Mouse (Mus musculus) midbrain, embryonic 14.5 days (tissue): Measurements from ENCODE around the gene Macrod1. TPM values are rescaled to one million over a fixed set of nuclear protein-coding genes. Genes with fewer than 3 reads are reported as not detected.

Source experiments
- ATAC-seq: fragments of 200-750 bp; cut with Nextera tagmentation; 2 replicates; pipeline ENCODE4 v1.8.0; 2017; ENCODE audit warnings: moderate number of reproducible peaks, moderate library complexity; ENCODE audit not compliant: low FRiP score, low TSS enrichment
- DNase-seq: peaks from one replicate; pipeline ENCODE4 v3.0.0-alpha.2; 2015
- H3K27ac ChIP-seq: fragments of 300-500 bp; sonication (generic); replicated peaks from 2 replicates; pipeline ENCODE4 v1.5.1; 2014; ENCODE audit warnings: mild to moderate bottlenecking, low read depth, low read length, moderate library complexity
- H3K27me3 ChIP-seq: fragments of 300-500 bp; sonication (generic); 2 replicates; pipeline ENCODE4 v1.6.1; 2014; ENCODE audit warnings: low read length, control low read depth, mixed read lengths; ENCODE audit not compliant: control insufficient read depth, insufficient read depth
- H3K36me3 ChIP-seq: fragments of 300-500 bp; sonication (generic); 2 replicates; pipeline ENCODE4 v1.6.1; 2014; ENCODE audit warnings: low read length, control low read depth; ENCODE audit not compliant: control insufficient read depth, insufficient read depth
- H3K4me1 ChIP-seq: fragments of 300-500 bp; sonication (generic); 2 replicates; pipeline ENCODE4 v1.6.1; 2014; ENCODE audit warnings: mild to moderate bottlenecking, antibody characterized with exemption, low read length, control low read depth; ENCODE audit not compliant: control insufficient read depth, insufficient read depth
- H3K4me2 ChIP-seq: fragments of 300-500 bp; sonication (generic); 2 replicates; pipeline ENCODE4 v1.6.1; 2014; ENCODE audit warnings: mild to moderate bottlenecking, low read length, moderate library complexity
- H3K4me3 ChIP-seq: fragments of 300-500 bp; sonication (generic); replicated peaks from 2 replicates; pipeline ENCODE4 v1.5.1; 2014; ENCODE audit warnings: low read depth, low read length
- H3K9ac ChIP-seq: fragments of 300-500 bp; sonication (generic); replicated peaks from 2 replicates; pipeline ENCODE4 v1.6.1; 2014; ENCODE audit warnings: mild to moderate bottlenecking, low read length, moderate library complexity
- H3K9me3 ChIP-seq: fragments of 300-500 bp; sonication (generic); 2 replicates; pipeline ENCODE4 v1.6.1; 2016; ENCODE audit warnings: low read length, control low read depth, mixed read lengths; ENCODE audit not compliant: control insufficient read depth
- WGBS: fragments of 180-500 bp; shearing (Covaris S2); extraction: QIAGEN DNeasy Blood & Tissue Kit; methylation state at CpG from one replicate; pipeline ENCODE4 v1.1.7; 2014; 5-methylcytosine and 5-hydroxymethylcytosine counted together
- polyA plus RNA-seq: library from polyadenylated mRNA; unstranded; fragments of >200 nt; fragmentation: Nextera tagmentation; extraction: Ambion mirVana; gene quantifications from 2 replicates; pipeline ENCODE4 v1.2.1, GENCODE M21; 2014

The Macrod1 gene
- polyA plus RNA-seq, 1 experiment from 2014 or later = 3.4 TPM

- H3K4me2 ChIP-seq = no peak overlapping the region
- H3K4me1 ChIP-seq = no peaks in the 10 kb centered on the region
- H3K36me3 ChIP-seq = peaks cover 77% of the 10 kb centered on the region
- 48% methylated on average over 3 of the region's 3 CpGs for WGBS
- no peak for ATAC-seq
- H3K27me3 ChIP-seq = no peaks in the 10 kb centered on the region
- no peaks in the 10 kb centered on the region for H3K9me3 ChIP-seq
- H3K4me3 ChIP-seq = no peak overlapping the region
- H3K27ac ChIP-seq = no peak overlapping the region
- no peak overlapping the region for H3K9ac ChIP-seq
- peak; percentile 80 for DNase-seq
Observed at GRCm38 (mm10) chr19:7020224-7020641, 36.4 kb upstream of the Macrod1 start.

- DNase-seq (no peak), ATAC-seq (no peak)
- Histone ChIP-seq H3K27me3 (no peaks in the 10 kb centered on the region), H3K27ac (no peak overlapping the region), H3K9ac (no peak overlapping the region), H3K4me3 (no peak overlapping the region), H3K4me1 (no peaks in the 10 kb centered on the region), H3K4me2 (no peak overlapping the region), H3K9me3 (no peaks in the 10 kb centered on the region), H3K36me3 (peaks cover 95% of the 10 kb centered on the region)
- WGBS = 93% methylated on average over 5 of the region's 5 CpGs
Observed at GRCm38 (mm10) chr19:7029531-7029930, 27.1 kb upstream of the Macrod1 start.

GRCm38 (mm10) chr19:7034006-7034405 is 22.6 kb upstream of the Macrod1 start:
- Histone ChIP-seq H3K9me3 (no peaks in the 10 kb centered on the region), H3K4me3 (no peak overlapping the region), H3K27me3 (no peaks in the 10 kb centered on the region), H3K4me1 (peaks cover 17% of the 10 kb centered on the region), H3K4me2 (no peak overlapping the region), H3K36me3 (peaks cover 61% of the 10 kb centered on the region), H3K9ac (no peak overlapping the region), H3K27ac (no peak overlapping the region)
- 96% methylated on average over 5 of the region's 5 CpGs for WGBS
- no peak for DNase-seq
- no peak for ATAC-seq

- peak overlapping the region; percentile 92 for H3K9ac ChIP-seq
- DNase-seq (peak; percentile 77), ATAC-seq (peak; percentile 12; the same call in 1 of the 2 replicates)
- H3K27ac ChIP-seq = peak overlapping the region; percentile 91
- peaks cover 18% of the 10 kb centered on the region for H3K4me1 ChIP-seq
- 1% methylated on average over 32 of the region's 35 CpGs for WGBS
- no peaks in the 10 kb centered on the region for H3K27me3 ChIP-seq
- H3K4me3 ChIP-seq = peak overlapping the region; percentile 89
- no peaks in the 10 kb centered on the region for H3K9me3 ChIP-seq
- H3K4me2 ChIP-seq = peak overlapping the region; percentile 80
- peaks cover 12% of the 10 kb centered on the region for H3K36me3 ChIP-seq
Observed at GRCm38 (mm10) chr19:7039088-7039720, 17.4 kb upstream of the Macrod1 start.

DNA sequence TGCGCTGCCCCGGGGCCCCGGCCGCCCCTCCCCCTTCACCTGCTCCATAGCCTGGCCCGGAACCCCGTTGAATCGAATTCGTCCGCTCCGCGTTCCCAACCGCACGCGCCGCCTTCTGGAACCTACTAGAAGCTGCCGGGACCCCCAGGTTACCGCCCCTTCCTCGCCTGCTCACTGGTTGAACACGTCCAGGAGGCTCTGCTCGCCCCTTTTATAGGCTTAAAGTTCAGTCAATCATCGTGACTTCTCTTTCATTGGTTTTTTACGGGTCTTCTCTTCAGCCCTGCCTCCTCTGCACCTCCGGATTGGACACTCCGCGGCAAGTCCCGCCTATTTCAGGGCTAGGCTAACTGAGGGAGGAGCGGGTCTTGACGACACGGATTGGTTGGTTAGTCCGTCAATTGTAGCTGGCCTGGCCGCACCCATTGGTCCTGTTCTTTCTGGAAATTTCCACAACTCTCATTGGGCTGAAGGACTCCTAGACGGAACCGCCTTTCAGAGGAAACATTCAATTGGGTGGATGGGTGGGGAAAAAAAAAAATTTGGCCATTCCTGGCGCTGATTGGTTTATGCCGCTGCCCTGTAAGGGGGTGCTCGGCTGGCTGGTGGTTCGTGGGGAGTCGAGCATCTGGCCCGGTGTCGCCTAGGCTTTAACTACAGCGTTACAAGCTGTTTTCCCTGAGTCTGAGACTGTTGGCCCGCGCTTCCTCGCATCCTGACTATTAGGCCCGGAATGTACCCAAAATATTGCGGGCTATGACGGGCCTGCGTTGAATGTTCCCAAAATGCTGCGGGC is 16.6 kb upstream of the Macrod1 start, which contains the start of gene Stip1:
Stip1 (minus strand) TSS at position 127 of the 796 bp plus-strand sequence.
- Histone ChIP-seq H3K27me3 (no peaks in the 10 kb centered on the region), H3K9ac (peak within 1 kb of the TSS; percentile 92), H3K9me3 (no peaks in the 10 kb centered on the region), H3K27ac (peak within 1 kb of the TSS; percentile 93), H3K36me3 (peaks cover 5% of the 10 kb centered on the region), H3K4me3 (peak within 1 kb of the TSS; percentile 89), H3K4me2 (peak within 1 kb of the TSS; percentile 84), H3K4me1 (peaks cover 18% of the 10 kb centered on the region)
- ATAC-seq (peak; percentile 99), DNase-seq (peak; percentile 99)
- under 1% methylated on average over 49 of the region's 49 CpGs for WGBS

- ATAC-seq = no peak
- no peaks in the 10 kb centered on the region for H3K27me3 ChIP-seq
- H3K36me3 ChIP-seq = no peaks in the 10 kb centered on the region; the same call in 1 of the 2 replicates
- H3K27ac ChIP-seq = peak overlapping the region; percentile 93
- peak overlapping the region; percentile 44 for H3K4me3 ChIP-seq
- H3K4me2 ChIP-seq = peak overlapping the region; percentile 84
- WGBS = 28% methylated on average over 13 of the region's 13 CpGs
- peaks cover 18% of the 10 kb centered on the region for H3K4me1 ChIP-seq
- peak overlapping the region; percentile 66 for H3K9ac ChIP-seq
- H3K9me3 ChIP-seq = no peaks in the 10 kb centered on the region
- no peak for DNase-seq
Observed at GRCm38 (mm10) chr19:7040637-7041130, 15.9 kb upstream of the Macrod1 start.

DNA sequence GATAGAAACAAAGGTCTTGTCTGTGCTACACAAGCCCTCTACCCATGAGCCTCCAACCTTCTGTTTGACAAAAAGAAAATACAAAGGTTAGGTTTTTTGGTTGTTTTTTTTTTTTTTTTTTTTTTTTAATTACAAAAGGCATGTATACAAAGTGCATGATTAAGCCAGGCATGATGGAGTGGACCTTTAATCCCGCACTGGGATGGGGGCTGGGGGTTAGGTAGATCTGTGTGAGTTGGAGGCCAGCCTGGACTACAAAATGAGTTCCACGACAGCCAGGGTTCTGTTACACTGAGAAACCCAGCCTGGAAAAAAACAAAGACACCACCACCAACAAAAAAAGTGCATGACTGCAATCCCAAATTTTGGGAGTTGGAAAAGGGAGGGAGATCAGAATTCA is 15.4 kb upstream of the Macrod1 start:
- peak overlapping the region; percentile 84; the same call in 1 of the 2 replicates for H3K4me2 ChIP-seq
- peak overlapping the region; percentile 66; the same call in 1 of the 2 replicates for H3K9ac ChIP-seq
- no peaks in the 10 kb centered on the region for H3K27me3 ChIP-seq
- DNase-seq (no peak), ATAC-seq (no peak)
- no peaks in the 10 kb centered on the region for H3K36me3 ChIP-seq
- no peak overlapping the region for H3K27ac ChIP-seq
- peaks cover 18% of the 10 kb centered on the region for H3K4me1 ChIP-seq
- no peak overlapping the region for H3K4me3 ChIP-seq
- 87% methylated on average over 2 of the region's 2 CpGs for WGBS
- no peaks in the 10 kb centered on the region for H3K9me3 ChIP-seq

GRCm38 (mm10) chr19:7044279-7044678 is 12.3 kb upstream of the Macrod1 start:
- Histone ChIP-seq H3K9me3 (no peaks in the 10 kb centered on the region), H3K9ac (no peak overlapping the region), H3K4me1 (no peaks in the 10 kb centered on the region), H3K27ac (no peak overlapping the region), H3K36me3 (no peaks in the 10 kb centered on the region), H3K4me2 (no peak overlapping the region), H3K4me3 (no peak overlapping the region), H3K27me3 (no peaks in the 10 kb centered on the region)
- 75% methylated on average over 4 of the region's 4 CpGs for WGBS
- ATAC-seq (no peak), DNase-seq (no peak)
